Mouse (Mus musculus) left cerebral cortex, postnatal 14 days (tissue): ENCODE data around the gene Mia2. TPM values are rescaled to one million over a fixed set of nuclear protein-coding genes. Genes with fewer than 3 reads are reported as not detected.
"Not testable (repeated sequence)": the region's sequence is repeated elsewhere in the genome, so short reads cannot be mapped to it uniquely, and the experiment has no call there.

ENCODE experiments used
- DNase-seq, 2 experiments: peaks; one replicate each; pipeline ENCODE4 v3.0.0; 2021 to 2022; ENCODE audit warnings: low spot score in 2 of 2, mixed read lengths in 1 of 2
- intact Hi-C: fragments of 180-260 bp; cut with DNase I; formaldehyde crosslinking; loops from one replicate; pipeline ENCODE4 v1.15.1; 2025
- microRNA-seq, 2 experiments: library from miRNA; unstranded; fragments of <30 nt; microRNA quantifications; one replicate each; pipeline ENCODE4 v1.2.0; 2022
- total RNA-seq, 2 experiments: library from RNA; stranded (reverse); gene quantifications; 2 replicates each; pipeline ENCODE4 v1.2.3; 2021

Gene Mia2
- total RNA-seq, 2 experiments from 2014 or later, result 46.3 to 47.9 TPM

DNA sequence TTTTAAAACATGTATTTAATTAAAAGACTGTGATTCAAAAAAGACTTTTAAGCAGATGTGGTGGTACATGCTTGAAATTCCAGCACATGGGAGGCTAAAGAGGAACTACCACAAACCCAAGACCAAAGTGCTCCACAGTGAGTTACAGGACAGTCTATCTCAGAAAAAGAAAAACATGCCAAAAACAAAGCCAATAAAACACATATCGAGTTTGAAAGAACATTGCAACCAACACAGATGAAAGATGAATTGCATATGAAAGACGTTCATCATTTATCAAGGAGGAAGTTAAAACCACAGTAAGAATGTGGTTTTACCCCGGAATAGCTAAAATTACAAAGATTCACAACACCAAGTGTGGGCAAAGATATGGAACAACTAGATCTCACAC, 111.4 kb downstream of the Mia2 start:
- intact Hi-C loops, result no loop called here
- DNase-seq, result no peak

GRCm38 (mm10) chr12:59207814-59208213, 112.2 kb downstream of the Mia2 start:
- no peak for DNase-seq
- intact Hi-C loops, result no loop called here

DNA sequence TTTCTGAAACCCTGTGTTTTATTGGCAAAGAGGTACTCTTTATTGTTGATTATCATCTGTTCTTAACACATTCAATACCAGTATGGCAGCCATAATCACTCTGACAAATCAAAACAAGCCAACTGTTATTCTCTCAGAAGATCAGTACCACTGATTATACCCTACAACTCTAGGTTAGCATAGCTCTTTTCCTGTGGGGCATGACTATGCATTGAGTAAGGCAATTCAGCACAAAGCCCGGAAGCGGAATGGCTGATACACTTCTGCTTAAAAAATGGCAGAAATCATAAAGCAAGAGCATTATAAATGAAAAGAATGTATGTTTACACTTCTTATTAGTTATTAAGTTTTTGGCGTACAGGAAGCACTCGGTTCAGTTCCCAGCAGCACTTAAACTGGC, 120.6 kb downstream of the Mia2 start:
- intact Hi-C loops, result loop anchor here (10.0 kb wide), 1 partner anchor 151 kb away; the partner anchor contains the start of genes Pnn and Trappc6b
- DNase-seq, result no peak

DNA sequence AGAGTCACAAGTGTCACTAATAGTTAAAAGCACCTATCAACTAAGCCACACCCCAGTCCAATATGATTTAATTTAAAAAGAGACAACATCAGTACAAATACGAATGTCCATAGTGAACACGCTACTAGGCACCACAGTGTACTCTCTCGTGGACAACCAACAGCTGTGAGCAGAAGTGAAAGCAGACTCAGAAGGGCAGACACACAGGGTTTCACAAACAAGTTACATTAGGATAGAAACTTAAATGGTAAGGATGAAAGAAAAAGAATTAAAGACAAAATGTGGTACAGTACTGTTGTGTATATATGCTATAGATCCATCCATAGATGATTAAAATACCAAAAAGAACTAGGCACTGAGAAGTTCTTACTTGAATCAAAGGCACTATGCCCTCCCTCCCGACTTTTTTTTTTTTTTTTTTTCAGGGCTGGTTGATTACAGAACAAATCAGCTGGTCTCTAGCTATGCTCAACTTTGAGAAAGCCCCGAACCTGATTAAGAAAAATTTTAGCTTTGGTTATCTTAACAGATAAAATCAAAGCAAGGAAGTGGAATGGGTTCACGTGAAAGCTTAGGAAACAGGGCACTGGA, 121.2 kb downstream of the Mia2 start:
- no peak for DNase-seq
- intact Hi-C loops, result loop anchor here (10.0 kb wide), 1 partner anchor 152 kb away; the partner anchor contains the start of genes Pnn and Trappc6b

- no peak for DNase-seq
These were observed 121.7 kb downstream of the Mia2 start for GRCm38 (mm10) chr12:59217331-59217730.

DNA sequence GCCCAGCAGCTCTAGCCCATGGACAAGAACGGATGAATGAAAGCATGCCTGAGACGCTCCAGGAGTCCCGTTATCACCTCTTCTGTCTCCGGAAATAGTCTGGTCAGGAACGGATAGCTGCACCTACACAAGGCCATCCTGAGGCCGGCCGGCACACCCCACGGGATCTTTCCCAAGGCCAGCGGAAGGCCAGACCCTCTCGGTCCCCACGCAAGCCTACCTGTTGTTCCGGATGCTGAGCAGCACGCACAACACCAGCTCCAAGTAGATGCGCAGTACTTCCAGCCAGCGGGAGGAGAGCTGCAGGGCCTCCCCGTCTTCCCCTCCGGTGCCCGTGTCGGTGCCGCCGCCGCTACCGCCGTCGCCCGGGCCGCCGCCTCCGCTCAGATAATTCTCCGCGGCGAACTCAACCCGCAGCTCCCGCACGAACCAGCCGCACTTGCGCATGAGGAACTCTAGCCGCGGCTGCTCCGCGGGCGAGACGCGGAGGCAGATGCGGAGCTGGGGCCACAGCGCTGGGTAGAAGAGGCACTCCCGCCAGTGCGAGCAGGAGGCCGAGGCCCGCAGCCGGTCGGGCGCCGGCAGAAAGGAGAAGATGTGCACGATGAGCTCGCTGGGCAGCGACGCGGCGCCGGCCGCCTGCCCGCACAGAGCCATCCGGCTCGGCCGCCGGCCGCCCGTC, 123.2 kb downstream of the Mia2 start:
- DNase-seq, result peak; percentile 52 to 55
- intact Hi-C loops, result loop anchor here (10.0 kb wide), 1 partner anchor 154 kb away; the partner anchor contains the start of genes Pnn and Trappc6b

More at GRCm38 (mm10) chr12:59217331-59217730, 121.7 kb downstream of the Mia2 start:
- intact Hi-C loops, result loop anchor here (10.0 kb wide), 1 partner anchor 153 kb away; the partner anchor contains the start of genes Pnn and Trappc6b

DNA sequence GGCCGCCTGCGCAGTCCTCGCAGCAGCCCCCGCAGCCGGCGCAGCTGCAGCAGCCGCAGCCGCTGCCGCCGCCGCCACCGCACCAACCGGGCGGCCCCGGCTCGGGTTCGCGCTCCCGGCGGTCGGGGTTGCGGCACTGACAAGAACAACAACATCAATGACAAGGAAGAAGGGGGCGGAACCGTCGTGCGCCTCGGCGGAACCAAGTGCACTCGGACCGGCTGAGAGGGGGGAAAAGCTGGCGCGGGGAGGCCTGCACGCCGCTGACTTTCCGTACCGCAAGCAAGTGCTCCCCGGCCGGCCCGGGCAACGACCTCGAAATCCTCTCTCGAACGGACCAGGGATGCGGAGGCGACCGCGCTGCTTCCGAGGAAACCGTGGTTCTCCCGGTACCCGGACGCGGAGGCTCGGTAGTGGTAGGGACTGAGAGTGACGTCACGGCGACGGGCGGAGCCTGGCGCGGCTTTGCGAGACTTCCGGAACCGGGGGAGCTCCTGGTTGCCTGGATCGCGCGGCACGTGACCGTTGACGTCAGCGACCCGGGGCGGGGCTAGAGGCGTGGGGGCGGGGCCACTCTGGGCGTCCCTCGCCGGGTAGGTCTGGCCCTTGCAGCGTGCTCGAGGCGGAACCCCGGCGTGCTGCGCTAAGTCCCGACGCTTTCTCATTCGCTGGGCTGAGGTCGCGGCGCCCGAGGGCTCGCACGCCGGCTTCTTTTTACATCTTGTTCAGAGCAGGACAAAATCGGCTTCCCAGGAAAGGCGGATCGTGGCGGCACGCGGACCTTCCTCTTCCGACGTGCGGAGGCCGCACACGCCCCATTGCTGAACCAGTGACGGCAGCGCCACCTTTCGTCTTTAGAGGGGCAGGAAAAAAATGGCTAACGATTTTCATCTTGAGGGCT, 124.0 kb downstream of the Mia2 start, which contains the start of gene Fbxo33:
Gene Fbxo33, minus strand, starts transcription at position 401 of the 901 bp plus-strand sequence.
- intact Hi-C loops, result loop anchor here (10.0 kb wide), 1 partner anchor 155 kb away; the partner anchor contains the start of genes Pnn and Trappc6b
- peak; percentile 96 to 97 for DNase-seq

- intact Hi-C loops, result no loop called here
- peak; percentile 58 to 86 for DNase-seq
These were observed 132.8 kb downstream of the Mia2 start for GRCm38 (mm10) chr12:59228401-59228800.

DNA sequence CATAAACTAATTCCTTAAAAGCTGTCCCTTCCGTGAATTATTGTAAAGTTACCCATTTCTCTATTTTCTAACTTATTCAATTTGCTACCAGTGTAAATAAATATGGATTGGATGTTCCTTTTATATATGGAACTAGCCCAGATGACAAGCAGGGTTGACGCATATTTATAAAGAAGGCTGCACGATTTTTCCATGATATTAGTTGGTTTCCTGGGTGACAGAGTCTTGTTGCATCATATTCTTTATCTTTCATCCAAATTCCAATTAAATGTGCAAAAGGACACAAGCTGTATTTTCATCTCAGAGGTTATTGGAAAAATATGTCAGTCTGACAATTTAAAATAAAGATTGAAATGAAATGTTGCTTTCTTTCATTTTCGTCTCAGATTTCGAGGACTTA, 142.8 kb downstream of the Mia2 start:
- intact Hi-C loops, result no loop called here
- no peak for DNase-seq

- DNase-seq, intact Hi-C loops: not testable (repeated sequence)
These were observed 145.4 kb downstream of the Mia2 start for GRCm38 (mm10) chr12:59241031-59241430.

Small RNA genes within 50 kb of the gene (microRNA-seq; reads per million reads assigned to microRNA genes)
- 0 reads per million in 2 experiments for gene Gm27284

Other genes starting within 250 kb of the Mia2 start
- gene Sec23a, start 83.8 kb upstream of the Mia2 start, total RNA-seq, result 100 to 1,000 TPM; 123 to 127 TPM
- gene Gemin2, start 82.4 kb upstream of the Mia2 start, total RNA-seq, result 1 to 10 TPM; 6.3 to 9.0 TPM
- 100 to 1,000 TPM; 107 to 121 TPM for gene Trappc6b, start 34.3 kb upstream of the Mia2 start, total RNA-seq
- 10 to 100 TPM; 46.0 to 51.0 TPM for gene Pnn, start 28.9 kb upstream of the Mia2 start, total RNA-seq
- gene Fbxo33, start 123.9 kb downstream of the Mia2 start, total RNA-seq, result 10 to 100 TPM; 35.1 to 42.7 TPM